Mouse (Mus musculus): ENCODE data around the gene Rnf130. TPM values are rescaled to one million over a fixed set of nuclear protein-coding genes. Genes with fewer than 3 reads are reported as not detected.

The Rnf130 gene
- polyA plus RNA-seq, 1 experiment from 2014 or later = 14.7 TPM

DNA sequence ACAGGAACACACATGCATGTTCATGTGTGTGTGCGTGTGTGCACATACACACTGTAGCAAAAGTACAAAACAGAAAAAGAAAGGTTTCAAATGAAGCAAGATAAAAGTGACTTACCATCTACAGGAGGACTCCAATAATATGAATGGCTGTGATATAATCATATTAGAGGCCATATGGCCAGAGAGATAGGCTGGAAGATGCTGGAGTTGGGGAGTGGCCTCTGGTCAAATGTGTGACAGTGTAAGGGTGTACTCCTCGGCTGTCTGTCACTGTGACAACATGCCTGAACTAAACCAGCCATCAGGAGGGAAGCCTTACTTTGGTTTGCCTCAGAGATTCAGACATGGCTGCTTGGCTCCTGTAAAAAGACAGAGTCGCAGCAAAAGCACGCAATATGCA is 40.1 kb upstream of the Rnf130 start:
- H3K9me3 ChIP-seq (ENCODE audit: control insufficient read depth, low read length) = no peaks in the 10 kb centered on the region
- H3K27ac ChIP-seq (ENCODE audit: low read length) = no peak overlapping the region
- no peak overlapping the region for H3K9ac ChIP-seq (ENCODE audit: low read depth, low read length)
- no peak overlapping the region for H3K4me2 ChIP-seq (ENCODE audit: low read depth, low read length)
- H3K36me3 ChIP-seq (ENCODE audit: control insufficient read depth, insufficient read depth, low read length) = no peaks in the 10 kb centered on the region
- H3K4me3 ChIP-seq (ENCODE audit: low read length) = no peak overlapping the region
- ATAC-seq = 0 out of 2 replicates have a peak, but pooled peaks have one; percentile 34
- 80% methylated on average over 4 of the region's 4 CpGs for WGBS
- peaks cover 3% of the 10 kb centered on the region; the same call in 1 of the 2 replicates for H3K4me1 ChIP-seq (ENCODE audit: control insufficient read depth, insufficient read depth, low read length)
- H3K27me3 ChIP-seq (replicated peaks; ENCODE audit: control insufficient read depth, insufficient read depth, low read length) = no peaks in the 10 kb centered on the region

DNA sequence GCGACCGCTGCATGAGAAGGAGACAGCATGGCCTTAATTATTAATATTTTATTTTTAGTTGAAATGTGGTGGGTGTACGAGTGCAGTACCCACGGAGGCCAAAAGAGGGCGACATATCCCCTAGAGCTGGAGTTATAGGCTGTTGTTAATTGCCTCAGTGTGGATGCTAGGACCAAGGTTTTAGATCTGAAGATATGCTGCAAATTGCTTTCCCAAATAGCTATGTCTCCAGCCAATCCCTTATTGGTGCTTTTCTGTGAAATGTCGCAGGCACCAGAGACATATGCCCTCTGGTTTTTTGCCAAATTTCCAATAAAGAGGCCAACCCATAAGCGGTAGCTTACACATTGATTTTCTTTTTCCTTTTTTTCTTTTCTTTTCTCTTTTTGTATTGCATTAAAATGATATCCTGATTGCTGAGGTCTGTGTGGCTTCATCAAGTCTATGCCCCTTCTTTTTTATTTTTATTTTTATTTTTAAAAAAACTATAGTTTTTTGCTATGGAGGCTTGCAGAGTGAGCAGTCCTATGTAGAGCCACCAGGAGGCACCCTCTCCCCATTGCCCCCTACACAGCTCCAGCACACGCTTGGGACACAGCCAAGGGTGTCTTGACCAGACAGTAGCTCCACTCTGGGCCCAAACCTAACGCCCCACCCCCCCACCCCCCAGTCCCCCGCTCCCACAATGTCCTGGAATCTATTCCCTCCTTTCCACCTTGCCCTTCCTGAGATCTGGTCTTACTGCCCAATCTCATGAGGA is 38.7 kb upstream of the Rnf130 start:
- Histone ChIP-seq H3K4me3 (ENCODE audit: low read length) (no peak overlapping the region), H3K9ac (ENCODE audit: low read depth, low read length) (no peak overlapping the region), H3K4me1 (ENCODE audit: control insufficient read depth, insufficient read depth, low read length) (peaks cover 2% of the 10 kb centered on the region; the same call in 1 of the 2 replicates), H3K27ac (ENCODE audit: low read length) (no peak overlapping the region), H3K27me3 (replicated peaks; ENCODE audit: control insufficient read depth, insufficient read depth, low read length) (no peaks in the 10 kb centered on the region), H3K9me3 (ENCODE audit: control insufficient read depth, low read length) (no peaks in the 10 kb centered on the region), H3K36me3 (ENCODE audit: control insufficient read depth, insufficient read depth, low read length) (no peaks in the 10 kb centered on the region), H3K4me2 (ENCODE audit: low read depth, low read length) (no peak overlapping the region)
- WGBS = 22% methylated on average over 10 of the region's 10 CpGs
- ATAC-seq = peak; percentile 62

DNA sequence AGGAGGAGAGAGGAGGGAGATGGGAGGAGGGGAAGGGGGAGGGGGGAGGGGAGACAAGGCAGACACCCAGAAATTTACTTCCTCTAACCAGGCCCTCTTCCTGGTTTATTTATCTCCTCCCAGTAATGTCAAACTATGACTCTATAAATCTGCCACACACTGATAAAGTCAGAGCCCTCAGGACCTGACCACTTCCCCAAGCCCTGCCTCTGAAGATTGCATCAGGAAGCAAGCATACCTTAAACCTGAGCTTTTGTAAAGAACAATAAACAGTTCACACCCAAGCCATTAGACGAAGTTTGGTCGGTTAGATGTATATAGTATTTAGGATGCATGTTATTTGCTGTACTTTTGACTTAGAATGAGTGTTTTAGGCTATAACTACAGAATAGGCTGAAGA is 30.6 kb upstream of the Rnf130 start:
- Histone ChIP-seq H3K36me3 (ENCODE audit: control insufficient read depth, insufficient read depth, low read length) (no peaks in the 10 kb centered on the region), H3K9me3 (ENCODE audit: control insufficient read depth, low read length) (no peaks in the 10 kb centered on the region), H3K4me3 (ENCODE audit: low read length) (no peak overlapping the region), H3K4me1 (ENCODE audit: control insufficient read depth, insufficient read depth, low read length) (no peaks in the 10 kb centered on the region), H3K9ac (ENCODE audit: low read depth, low read length) (no peak overlapping the region), H3K27ac (ENCODE audit: low read length) (no peak overlapping the region), H3K27me3 (replicated peaks; ENCODE audit: control insufficient read depth, insufficient read depth, low read length) (no peaks in the 10 kb centered on the region), H3K4me2 (ENCODE audit: low read depth, low read length) (no peak overlapping the region)
- 25% methylated on average over 2 of the region's 2 CpGs for WGBS
- ATAC-seq = peak; percentile 78

DNA sequence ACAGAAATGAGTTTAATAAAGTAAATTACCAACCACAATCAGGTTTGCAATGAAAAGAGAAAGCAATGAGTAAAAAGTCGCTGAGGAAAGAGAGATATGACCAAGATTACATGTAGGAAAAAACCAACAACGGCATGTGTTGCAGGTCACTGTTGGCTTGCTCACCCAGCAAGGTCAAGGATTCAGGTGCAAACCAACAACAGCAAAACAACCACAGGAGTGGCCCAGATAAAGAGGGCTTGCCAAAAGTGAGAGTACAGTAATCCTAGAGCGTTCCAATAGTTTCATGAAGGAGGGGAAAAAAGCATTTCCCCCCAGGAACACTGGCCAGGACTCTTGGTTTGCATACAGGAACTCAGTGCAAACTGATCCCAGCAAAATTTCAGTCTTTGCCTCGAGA is 28.7 kb upstream of the Rnf130 start:
- Histone ChIP-seq H3K4me1 (ENCODE audit: control insufficient read depth, insufficient read depth, low read length) (no peaks in the 10 kb centered on the region), H3K27ac (ENCODE audit: low read length) (no peak overlapping the region), H3K36me3 (ENCODE audit: control insufficient read depth, insufficient read depth, low read length) (no peaks in the 10 kb centered on the region), H3K9me3 (ENCODE audit: control insufficient read depth, low read length) (no peaks in the 10 kb centered on the region), H3K4me3 (ENCODE audit: low read length) (no peak overlapping the region), H3K9ac (ENCODE audit: low read depth, low read length) (no peak overlapping the region), H3K27me3 (replicated peaks; ENCODE audit: control insufficient read depth, insufficient read depth, low read length) (no peaks in the 10 kb centered on the region), H3K4me2 (ENCODE audit: low read depth, low read length) (no peak overlapping the region)
- WGBS = 69% methylated on average over 4 of the region's 4 CpGs
- no peak for ATAC-seq

DNA sequence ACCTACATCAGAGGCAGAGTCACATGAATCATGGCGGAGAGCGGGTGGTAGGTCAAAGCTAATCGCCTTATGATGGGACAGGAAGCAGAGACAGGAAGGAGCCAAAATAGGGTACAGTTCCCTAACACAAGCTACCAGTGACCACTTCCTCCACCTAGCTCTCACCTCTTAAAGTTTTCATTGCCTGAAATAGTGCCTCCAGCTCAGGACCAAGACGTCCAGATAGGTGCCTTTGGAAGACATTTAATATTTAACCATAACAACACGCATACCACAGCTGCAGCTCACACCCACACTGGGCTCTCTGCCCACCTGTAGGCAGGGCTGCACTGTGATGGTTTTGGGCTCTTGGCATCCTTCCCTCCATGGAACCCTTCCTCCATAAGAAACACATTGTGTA is 27.8 kb upstream of the Rnf130 start:
- ATAC-seq = no peak
- H3K9ac ChIP-seq (ENCODE audit: low read depth, low read length) = no peak overlapping the region
- WGBS = 63% methylated on average over 5 of the region's 5 CpGs

DNA sequence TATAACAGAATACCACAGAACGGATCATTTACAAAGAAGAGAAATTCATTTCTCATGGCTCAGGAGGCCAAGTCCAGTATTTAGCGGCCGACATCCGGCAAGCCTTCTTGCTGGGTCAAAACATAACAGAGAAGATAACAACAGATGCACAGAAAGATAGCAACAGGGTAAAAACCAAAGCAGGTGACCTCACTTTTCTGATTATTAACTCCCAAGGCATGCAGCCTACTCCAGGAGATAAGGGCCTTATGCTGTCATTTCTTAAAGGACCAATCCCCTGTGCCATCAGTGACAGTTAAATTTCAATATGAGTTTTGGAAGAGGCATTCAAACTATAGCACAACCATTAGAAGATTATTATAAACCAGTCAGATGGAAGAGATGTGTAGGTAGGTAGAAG is 22.3 kb upstream of the Rnf130 start:
- WGBS = 79% methylated on average over 4 of the region's 4 CpGs

More for the DNA sequence above, 27.8 kb upstream of the Rnf130 start:
- H3K27me3 ChIP-seq (replicated peaks; ENCODE audit: control insufficient read depth, insufficient read depth, low read length) = no peaks in the 10 kb centered on the region
- no peaks in the 10 kb centered on the region for H3K36me3 ChIP-seq (ENCODE audit: control insufficient read depth, insufficient read depth, low read length)
- H3K9me3 ChIP-seq (ENCODE audit: control insufficient read depth, low read length) = no peaks in the 10 kb centered on the region
- H3K4me3 ChIP-seq (ENCODE audit: low read length) = no peak overlapping the region
- H3K4me2 ChIP-seq (ENCODE audit: low read depth, low read length) = no peak overlapping the region
- H3K4me1 ChIP-seq (ENCODE audit: control insufficient read depth, insufficient read depth, low read length) = no peaks in the 10 kb centered on the region
- H3K27ac ChIP-seq (ENCODE audit: low read length) = no peak overlapping the region

DNA sequence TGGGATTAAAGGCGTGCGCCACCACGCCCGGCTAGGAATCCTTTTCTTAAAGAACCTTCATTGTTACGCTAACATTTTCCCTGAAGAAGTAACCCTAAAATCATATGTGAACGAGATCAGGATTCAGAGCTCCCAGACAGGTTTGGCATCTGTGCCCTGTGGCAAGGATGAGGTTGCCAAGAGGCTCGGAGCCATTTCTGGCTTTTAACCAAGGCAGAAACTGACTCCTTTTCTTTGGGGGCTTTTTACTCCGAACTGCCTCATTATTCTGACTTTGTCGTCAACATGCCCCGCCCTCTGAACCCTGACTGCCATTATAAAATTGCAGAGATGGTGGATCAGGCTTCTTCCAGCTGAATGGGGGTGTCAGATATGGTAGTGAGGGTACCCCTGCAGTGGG is 17.4 kb upstream of the Rnf130 start:
- H3K4me2 ChIP-seq (ENCODE audit: low read depth, low read length) = no peak overlapping the region
- H3K9me3 ChIP-seq (ENCODE audit: control insufficient read depth, low read length) = no peaks in the 10 kb centered on the region
- no peaks in the 10 kb centered on the region for H3K27me3 ChIP-seq (replicated peaks; ENCODE audit: control insufficient read depth, insufficient read depth, low read length)
- H3K4me1 ChIP-seq (ENCODE audit: control insufficient read depth, insufficient read depth, low read length) = no peaks in the 10 kb centered on the region
- H3K9ac ChIP-seq (ENCODE audit: low read depth, low read length) = no peak overlapping the region
- no peaks in the 10 kb centered on the region for H3K36me3 ChIP-seq (ENCODE audit: control insufficient read depth, insufficient read depth, low read length)
- WGBS = 79% methylated on average over 10 of the region's 10 CpGs
- H3K27ac ChIP-seq (ENCODE audit: low read length) = no peak overlapping the region
- ATAC-seq = no peak
- no peak overlapping the region for H3K4me3 ChIP-seq (ENCODE audit: low read length)

More for the DNA sequence above, 22.3 kb upstream of the Rnf130 start:
- Histone ChIP-seq H3K36me3 (ENCODE audit: control insufficient read depth, insufficient read depth, low read length) (no peaks in the 10 kb centered on the region), H3K4me3 (ENCODE audit: low read length) (no peak overlapping the region), H3K9ac (ENCODE audit: low read depth, low read length) (no peak overlapping the region), H3K4me2 (ENCODE audit: low read depth, low read length) (no peak overlapping the region), H3K4me1 (ENCODE audit: control insufficient read depth, insufficient read depth, low read length) (no peaks in the 10 kb centered on the region), H3K27ac (ENCODE audit: low read length) (no peak overlapping the region), H3K27me3 (replicated peaks; ENCODE audit: control insufficient read depth, insufficient read depth, low read length) (no peaks in the 10 kb centered on the region), H3K9me3 (ENCODE audit: control insufficient read depth, low read length) (no peaks in the 10 kb centered on the region)
- ATAC-seq = no peak

DNA sequence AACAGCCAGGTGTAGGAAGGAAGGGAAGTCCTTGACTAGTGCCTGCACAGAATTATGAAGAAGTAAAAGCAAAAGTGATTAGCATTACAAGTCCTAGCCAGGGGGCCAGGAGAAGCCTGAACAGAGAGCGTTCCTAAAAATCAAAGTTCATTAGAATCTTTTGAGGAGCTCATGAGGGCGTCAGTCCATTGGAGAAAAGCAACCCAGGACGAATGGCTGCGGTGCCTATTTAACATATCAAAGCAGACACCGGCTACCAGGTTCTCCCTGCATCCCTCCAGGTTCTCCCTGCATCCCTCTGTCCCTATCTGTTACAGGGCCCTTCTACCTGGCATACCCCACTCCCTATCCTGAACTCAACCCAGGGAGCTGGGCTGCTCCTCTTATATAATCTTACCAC is 16.9 kb upstream of the Rnf130 start:
- 48% methylated on average over 5 of the region's 5 CpGs for WGBS
- no peak overlapping the region for H3K4me3 ChIP-seq (ENCODE audit: low read length)
- no peaks in the 10 kb centered on the region for H3K27me3 ChIP-seq (replicated peaks; ENCODE audit: control insufficient read depth, insufficient read depth, low read length)
- H3K9ac ChIP-seq (ENCODE audit: low read depth, low read length) = no peak overlapping the region
- ATAC-seq = no peak
- H3K27ac ChIP-seq (ENCODE audit: low read length) = no peak overlapping the region
- H3K4me2 ChIP-seq (ENCODE audit: low read depth, low read length) = no peak overlapping the region
- no peaks in the 10 kb centered on the region for H3K4me1 ChIP-seq (ENCODE audit: control insufficient read depth, insufficient read depth, low read length)
- H3K36me3 ChIP-seq (ENCODE audit: control insufficient read depth, insufficient read depth, low read length) = no peaks in the 10 kb centered on the region
- no peaks in the 10 kb centered on the region for H3K9me3 ChIP-seq (ENCODE audit: control insufficient read depth, low read length)

DNA sequence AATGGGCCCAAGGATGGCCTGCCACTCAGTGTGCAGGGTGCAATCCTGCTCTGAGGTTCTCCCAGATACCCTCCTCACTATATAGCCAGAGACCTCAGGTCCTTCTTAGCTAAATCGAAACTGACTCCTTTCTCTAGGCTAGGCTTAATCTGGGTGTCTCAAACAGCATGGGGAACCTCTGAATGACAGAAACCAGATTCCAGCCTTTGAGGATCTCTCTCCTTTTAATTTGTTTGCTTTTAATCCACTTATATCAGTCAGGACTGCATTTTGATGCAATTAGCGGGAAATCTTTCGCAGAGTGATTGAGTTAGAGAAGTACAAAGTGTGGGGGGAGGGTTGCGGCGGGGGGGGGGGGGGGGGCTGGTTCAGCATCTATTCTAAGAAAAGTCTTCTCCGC is 12.1 kb upstream of the Rnf130 start:
- Histone ChIP-seq H3K4me1 (ENCODE audit: control insufficient read depth, insufficient read depth, low read length) (no peaks in the 10 kb centered on the region), H3K27ac (ENCODE audit: low read length) (no peak overlapping the region), H3K4me3 (ENCODE audit: low read length) (no peak overlapping the region), H3K36me3 (ENCODE audit: control insufficient read depth, insufficient read depth, low read length) (no peaks in the 10 kb centered on the region), H3K9me3 (ENCODE audit: control insufficient read depth, low read length) (no peaks in the 10 kb centered on the region), H3K9ac (ENCODE audit: low read depth, low read length) (no peak overlapping the region), H3K4me2 (ENCODE audit: low read depth, low read length) (no peak overlapping the region), H3K27me3 (replicated peaks; ENCODE audit: control insufficient read depth, insufficient read depth, low read length) (no peaks in the 10 kb centered on the region)
- ATAC-seq = no peak
- WGBS = 71% methylated on average over 6 of the region's 6 CpGs

DNA sequence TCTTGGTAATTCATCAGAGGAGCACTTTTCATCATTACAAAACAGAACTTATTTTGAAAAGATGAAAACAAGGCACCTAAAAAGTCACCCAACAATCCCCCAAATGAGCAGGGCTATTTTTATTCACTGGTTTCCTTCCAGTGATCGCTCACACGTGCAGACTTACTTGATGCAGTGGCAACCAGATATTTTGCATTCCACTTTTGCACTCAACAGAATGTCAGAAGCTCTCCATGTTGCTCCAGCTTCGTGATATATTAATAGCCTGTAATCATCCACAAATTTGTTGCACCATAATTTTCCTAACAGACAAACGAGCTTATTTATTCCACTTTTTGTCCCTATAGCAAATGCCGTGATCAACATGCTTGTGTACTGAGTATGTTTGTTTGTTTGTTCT is 8.6 kb upstream of the Rnf130 start:
- H3K27me3 ChIP-seq (replicated peaks; ENCODE audit: control insufficient read depth, insufficient read depth, low read length) = no peaks in the 10 kb centered on the region
- no peaks in the 10 kb centered on the region for H3K4me1 ChIP-seq (ENCODE audit: control insufficient read depth, insufficient read depth, low read length)
- H3K4me3 ChIP-seq (ENCODE audit: low read length) = no peak overlapping the region
- H3K9ac ChIP-seq (ENCODE audit: low read depth, low read length) = no peak overlapping the region
- H3K36me3 ChIP-seq (ENCODE audit: control insufficient read depth, insufficient read depth, low read length) = no peaks in the 10 kb centered on the region
- H3K4me2 ChIP-seq (ENCODE audit: low read depth, low read length) = no peak overlapping the region
- 73% methylated on average over 5 of the region's 5 CpGs for WGBS
- H3K9me3 ChIP-seq (ENCODE audit: control insufficient read depth, low read length) = no peaks in the 10 kb centered on the region
- no peak overlapping the region for H3K27ac ChIP-seq (ENCODE audit: low read length)
- no peak for ATAC-seq
